Comparison of ENCODE assay signal across 3 mouse cellular contexts in the genomic region with DNA sequence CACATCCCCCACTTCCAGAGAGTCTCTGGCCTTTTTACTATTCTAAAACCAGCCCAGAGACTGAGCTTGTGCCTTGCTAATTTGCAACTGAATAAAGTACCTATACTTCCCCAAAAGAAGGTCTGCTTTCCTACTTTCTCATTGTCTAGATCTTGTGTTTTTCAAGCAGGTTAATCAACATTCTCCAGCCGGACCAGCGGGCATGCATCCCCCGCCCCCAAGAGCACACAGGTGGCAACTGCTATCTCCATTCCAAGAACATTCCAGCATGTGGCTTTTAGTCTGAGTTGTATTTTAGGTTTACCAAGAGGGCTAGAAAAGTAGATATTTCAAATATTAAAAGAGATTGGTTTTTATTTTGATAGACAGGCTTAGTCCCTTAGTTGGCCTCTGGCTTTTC.
A peak's percentile ranks its signal among the peaks of the same experiment; 100 is the strongest.
DNase-seq lines count a peak whose midpoint lies in the region.

No protein-coding gene starts in this region.

- DNase-seq in ES-CJ7 (ENCODE audit: low read depth, low spot score) (peak; percentile 38), R1 (ENCODE audit: low read depth, low spot score) (peak; percentile 63), ZHBTc4 (ENCODE audit: low read depth, low spot score) (peak; percentile 53)
